8 mouse cellular contexts compared by ENCODE assay signal in genomic region chr5:110284536-110284935, GRCm38 (mm10). TPM values are rescaled to one million over a fixed set of nuclear protein-coding genes. Genes with fewer than 3 reads are reported as not detected.
DNase-seq lines count a peak whose midpoint lies in the region; ATAC-seq and TF ChIP-seq lines count a peak whose summit lies in the region.

No protein-coding gene starts in this region.

- H3K4me3 ChIP-seq in embryonic facial prominence, embryonic 15.5 days (replicated peaks): peak overlapping the region; percentile 90; the same call in 1 of the 2 replicates
- no peak overlapping the region for H3K4me3 ChIP-seq in intestine, embryonic 15.5 days (replicated peaks)
- peak overlapping the region; percentile 75 for H3K4me3 ChIP-seq in liver, postnatal 0 days (ENCODE audit: low read depth, low read length)

- no peak overlapping the region for H3K9ac ChIP-seq in embryonic facial prominence, embryonic 15.5 days
- no peak overlapping the region for H3K9ac ChIP-seq in intestine, embryonic 15.5 days
- peak overlapping the region; percentile 81 for H3K9ac ChIP-seq in liver, postnatal 0 days (replicated peaks)

- TF ChIP-seq EP300 in liver, postnatal 0 days (IDR thresholded peaks at IDR 0.05; ENCODE audit: low read depth): no peak

- no peak overlapping the region for H3K27ac ChIP-seq in embryonic facial prominence, embryonic 15.5 days (replicated peaks)
- no peak overlapping the region for H3K27ac ChIP-seq in intestine, embryonic 15.5 days
- H3K27ac ChIP-seq in liver, postnatal 0 days (ENCODE audit: low read depth): peak overlapping the region; percentile 93

- no peaks in the 10 kb centered on the region for H3K9me3 ChIP-seq in embryonic facial prominence, embryonic 15.5 days (replicated peaks)
- H3K9me3 ChIP-seq in intestine, embryonic 15.5 days: no peaks in the 10 kb centered on the region
- H3K9me3 ChIP-seq in liver, postnatal 0 days (ENCODE audit: low read length): no peaks in the 10 kb centered on the region

- 7% methylated on average over 4 of the region's 4 CpGs for WGBS in embryonic facial prominence, embryonic 15.5 days
- 6% methylated on average over 4 of the region's 4 CpGs for WGBS in intestine, embryonic 15.5 days
- 3% methylated on average over 4 of the region's 4 CpGs for WGBS in liver, postnatal 0 days (ENCODE audit: insufficient replicate concordance)

- ATAC-seq in embryonic facial prominence, embryonic 15.5 days (ENCODE audit: insufficient number of reproducible peaks, low FRiP score, low TSS enrichment, low read depth): no peak
- no peak for ATAC-seq in intestine, embryonic 15.5 days
- no peak for ATAC-seq in liver, postnatal 0 days

- H3K36me3 ChIP-seq in embryonic facial prominence, embryonic 15.5 days: peaks cover 6% of the 10 kb centered on the region; the same call in 1 of the 2 replicates
- 0 out of 2 replicates have a peak, but pooled peaks cover 3% of the 10 kb centered on the region for H3K36me3 ChIP-seq in intestine, embryonic 15.5 days
- peaks cover 8% of the 10 kb centered on the region for H3K36me3 ChIP-seq in liver, postnatal 0 days (replicated peaks; ENCODE audit: insufficient read depth, low read length)

- peaks cover 16% of the 10 kb centered on the region for H3K4me1 ChIP-seq in embryonic facial prominence, embryonic 15.5 days
- peaks cover 9% of the 10 kb centered on the region for H3K4me1 ChIP-seq in intestine, embryonic 15.5 days (replicated peaks)
- H3K4me1 ChIP-seq in liver, postnatal 0 days (ENCODE audit: insufficient read depth): peaks cover 15% of the 10 kb centered on the region

- peak; percentile 63 for DNase-seq in urinary bladder, postnatal 14 days (ENCODE audit: low spot score)
- DNase-seq in urinary bladder, postnatal 10 days (ENCODE audit: low spot score): no peak
- DNase-seq in adrenal gland, postnatal 10 days: peak; percentile 75
- peak; percentile 85 for DNase-seq in liver, postnatal 0 days
- DNase-seq in retina, postnatal 1 day: peak; percentile 81
- no peak for DNase-seq in frontal cortex, postnatal 14 days (ENCODE audit: low spot score in 2 of 2)

- TF ChIP-seq CTCF in liver, postnatal 0 days (IDR thresholded peaks at IDR 0.05; ENCODE audit: low read depth): peak; percentile 87

- peaks cover 17% of the 10 kb centered on the region for H3K27me3 ChIP-seq in embryonic facial prominence, embryonic 15.5 days
- no peaks in the 10 kb centered on the region for H3K27me3 ChIP-seq in intestine, embryonic 15.5 days (replicated peaks)
- H3K27me3 ChIP-seq in liver, postnatal 0 days (ENCODE audit: insufficient read depth, low read length): no peaks in the 10 kb centered on the region

- H3K4me2 ChIP-seq in embryonic facial prominence, embryonic 15.5 days (replicated peaks): peak overlapping the region; percentile 96; the same call in 1 of the 2 replicates
- H3K4me2 ChIP-seq in intestine, embryonic 15.5 days (replicated peaks): peak overlapping the region; percentile 98
- peak overlapping the region; percentile 99 for H3K4me2 ChIP-seq in liver, postnatal 0 days (ENCODE audit: low read depth, low read length)

RNA-seq across cellular contexts. Expression of gene Pxmp2, which starts 1.4 kb away (rescaled TPM):
- 10 to 100 TPM; 26.8 to 46.1 TPM for total RNA-seq in adrenal gland, postnatal 10 days (2021)
- 4.9 and 6.6 TPM in 2 replicates for polyA plus RNA-seq in embryonic facial prominence, embryonic 15.5 days (2015; fragmentation: Nextera tagmentation; extraction: Ambion mirVana)
- 9.8 and 10.9 TPM in 2 replicates for polyA plus RNA-seq in intestine, embryonic 15.5 days (2015; fragmentation: Nextera tagmentation; extraction: Ambion mirVana)
- 129 and 148 TPM in 2 replicates for polyA plus RNA-seq in liver, postnatal 0 days (2015; fragmentation: Nextera tagmentation; extraction: Ambion mirVana)

RNA-seq across cellular contexts. Expression of gene Pole, which starts 1.6 kb away (rescaled TPM):
- 10 to 100 TPM in 1 of 2 experiments, 1 to 10 TPM in 1; 7.6 to 12.0 TPM for total RNA-seq in adrenal gland, postnatal 10 days (2021)
- polyA plus RNA-seq in embryonic facial prominence, embryonic 15.5 days (2015; fragmentation: Nextera tagmentation; extraction: Ambion mirVana): 21.4 and 21.7 TPM in 2 replicates
- polyA plus RNA-seq in intestine, embryonic 15.5 days (2015; fragmentation: Nextera tagmentation; extraction: Ambion mirVana): 20.4 and 22.0 TPM in 2 replicates
- polyA plus RNA-seq in liver, postnatal 0 days (2015; fragmentation: Nextera tagmentation; extraction: Ambion mirVana): 5.2 and 6.0 TPM in 2 replicates

RNA-seq across cellular contexts. Expression of gene Pgam5, which starts 14.8 kb away (rescaled TPM):
- 10 to 100 TPM; 41.4 to 42.7 TPM for total RNA-seq in adrenal gland, postnatal 10 days (2021)
- 57.9 and 59.2 TPM in 2 replicates for polyA plus RNA-seq in embryonic facial prominence, embryonic 15.5 days (2015; fragmentation: Nextera tagmentation; extraction: Ambion mirVana)
- polyA plus RNA-seq in intestine, embryonic 15.5 days (2015; fragmentation: Nextera tagmentation; extraction: Ambion mirVana): 58.4 and 59.7 TPM in 2 replicates
- 18.8 and 21.0 TPM in 2 replicates for polyA plus RNA-seq in liver, postnatal 0 days (2015; fragmentation: Nextera tagmentation; extraction: Ambion mirVana)

RNA-seq across cellular contexts. Expression of gene Ankle2, which starts 53.7 kb away (rescaled TPM):
- total RNA-seq in adrenal gland, postnatal 10 days (2021): 10 to 100 TPM; 37.1 to 40.6 TPM
- 26.6 and 28.2 TPM in 2 replicates for polyA plus RNA-seq in embryonic facial prominence, embryonic 15.5 days (2015; fragmentation: Nextera tagmentation; extraction: Ambion mirVana)
- polyA plus RNA-seq in intestine, embryonic 15.5 days (2015; fragmentation: Nextera tagmentation; extraction: Ambion mirVana): 21.3 and 24.7 TPM in 2 replicates
- polyA plus RNA-seq in liver, postnatal 0 days (2015; fragmentation: Nextera tagmentation; extraction: Ambion mirVana): 8.6 and 10.7 TPM in 2 replicates

RNA-seq across cellular contexts. Expression of gene P2rx2, which starts 58.5 kb away (rescaled TPM):
- under 1 TPM; 0.63 to 0.97 TPM for total RNA-seq in adrenal gland, postnatal 10 days (2021)
- polyA plus RNA-seq in embryonic facial prominence, embryonic 15.5 days (2015; fragmentation: Nextera tagmentation; extraction: Ambion mirVana): 1.2 and 2.7 TPM in 2 replicates
- polyA plus RNA-seq in intestine, embryonic 15.5 days (2015; fragmentation: Nextera tagmentation; extraction: Ambion mirVana): 0.61 and 1.4 TPM in 2 replicates
- 0.07 and 0.09 TPM in 2 replicates for polyA plus RNA-seq in liver, postnatal 0 days (2015; fragmentation: Nextera tagmentation; extraction: Ambion mirVana)

Comparison
In these comparisons a context has a peak if more than half of its experiments do, and no peak if none do; other contexts are left out.
1. DNase-seq: peak in urinary bladder, postnatal 14 days (single experiment), adrenal gland, postnatal 10 days (single experiment), liver, postnatal 0 days (single experiment) and retina, postnatal 1 day (single experiment); none in urinary bladder, postnatal 10 days (single experiment) and frontal cortex, postnatal 14 days (0 of 2).
2. RNA of gene Pxmp2, which starts 1.4 kb away (polyA plus RNA-seq): 129 to 148 TPM in liver, postnatal 0 days; 9.8 to 10.9 TPM in intestine, embryonic 15.5 days and 4.9 to 6.6 TPM in embryonic facial prominence, embryonic 15.5 days; every median in the first group is over 10 times any median in the second.
3. Peak in every context shown above with its lines, with median percentiles within 50 percentile points of each other: H3K4me2 ChIP-seq.